Mouse (Mus musculus): ENCODE data around the gene 6330409D20Rik.

The 6330409D20Rik gene

GRCm38 (mm10) chr2:32727435-32727834, 13.4 kb downstream of the 6330409D20Rik start:
- peak; percentile 95 to 97 for DNase-seq (ENCODE audit: inconsistent age in 2 of 2, low spot score in 1 of 2)

- peak; percentile 63 to 79 for DNase-seq (ENCODE audit: inconsistent age in 2 of 2, low spot score in 1 of 2)
These were observed 15.7 kb downstream of the 6330409D20Rik start for GRCm38 (mm10) chr2:32724832-32725790.

GRCm38 (mm10) chr2:32724149-32724548, 16.7 kb downstream of the 6330409D20Rik start:
- DNase-seq (ENCODE audit: inconsistent age in 2 of 2, low spot score in 1 of 2), result no peak

- no peak for DNase-seq (ENCODE audit: inconsistent age in 2 of 2, low spot score in 1 of 2)
These were observed 18.2 kb downstream of the 6330409D20Rik start for GRCm38 (mm10) chr2:32722581-32722980.

- DNase-seq (ENCODE audit: inconsistent age in 2 of 2, low spot score in 1 of 2), result no peak
These were observed 18.8 kb downstream of the 6330409D20Rik start for GRCm38 (mm10) chr2:32722046-32722445.

GRCm38 (mm10) chr2:32720681-32721229, 20.1 kb downstream of the 6330409D20Rik start, which contains the start of gene Sh2d3c:
Sh2d3c (plus strand) TSS chr2:32721055.
- DNase-seq (ENCODE audit: inconsistent age in 2 of 2, low spot score in 1 of 2), result no peak

GRCm38 (mm10) chr2:32720053-32720452, 20.8 kb downstream of the 6330409D20Rik start:
- DNase-seq (ENCODE audit: inconsistent age in 2 of 2, low spot score in 1 of 2), result no peak

GRCm38 (mm10) chr2:32718761-32719160, 22.1 kb downstream of the 6330409D20Rik start:
- DNase-seq (ENCODE audit: inconsistent age in 2 of 2, low spot score in 1 of 2), result no peak

- peak; percentile 56 to 83 for DNase-seq (ENCODE audit: inconsistent age in 2 of 2, low spot score in 1 of 2)
These were observed 25.8 kb downstream of the 6330409D20Rik start for GRCm38 (mm10) chr2:32714987-32715425.

GRCm38 (mm10) chr2:32714117-32714986, 26.5 kb downstream of the 6330409D20Rik start:
- peak; percentile 34 to 69 for DNase-seq (ENCODE audit: inconsistent age in 2 of 2, low spot score in 1 of 2)

- peak; percentile 95 to 99 for DNase-seq (ENCODE audit: inconsistent age in 2 of 2, low spot score in 1 of 2)
These were observed 27.6 kb downstream of the 6330409D20Rik start, which contains the start of gene Cdk9 for GRCm38 (mm10) chr2:32712934-32713817. Cdk9 (minus strand) TSS chr2:32713076.

- DNase-seq (ENCODE audit: inconsistent age in 2 of 2, low spot score in 1 of 2), result peak; percentile 97 to 99
These were observed 28.3 kb downstream of the 6330409D20Rik start for GRCm38 (mm10) chr2:32712586-32712933.

GRCm38 (mm10) chr2:32712108-32712551, 28.7 kb downstream of the 6330409D20Rik start:
- DNase-seq (ENCODE audit: inconsistent age in 2 of 2, low spot score in 1 of 2), result peak; percentile 85 to 91

GRCm38 (mm10) chr2:32711301-32712056, 29.3 kb downstream of the 6330409D20Rik start:
- DNase-seq (ENCODE audit: inconsistent age in 2 of 2, low spot score in 1 of 2), result peak in 1 of 2 experiments; percentile 50

GRCm38 (mm10) chr2:32710425-32710824, 30.4 kb downstream of the 6330409D20Rik start:
- DNase-seq (ENCODE audit: inconsistent age in 2 of 2, low spot score in 1 of 2), result no peak

GRCm38 (mm10) chr2:32709521-32710137, 31.2 kb downstream of the 6330409D20Rik start:
- no peak for DNase-seq (ENCODE audit: inconsistent age in 2 of 2, low spot score in 1 of 2)

- DNase-seq (ENCODE audit: inconsistent age in 2 of 2, low spot score in 1 of 2), result peak in 1 of 2 experiments; percentile 75
These were observed 32.2 kb downstream of the 6330409D20Rik start for GRCm38 (mm10) chr2:32708643-32709042.

- DNase-seq (ENCODE audit: inconsistent age in 2 of 2, low spot score in 1 of 2), result no peak
These were observed 33.8 kb downstream of the 6330409D20Rik start for GRCm38 (mm10) chr2:32706971-32707370.

GRCm38 (mm10) chr2:32705018-32705417, 35.8 kb downstream of the 6330409D20Rik start:
- no peak for DNase-seq (ENCODE audit: inconsistent age in 2 of 2, low spot score in 1 of 2)

Data from adrenal gland, adult (tissue).